Mouse (Mus musculus) c-Kit-positive CD71-positive TER-119-negative erythroid progenitor cells, embryonic 14.5 days (primary cell): Measurements from ENCODE around the gene Vmn2r26.
"Not testable (repeated sequence)": the region's sequence is repeated elsewhere in the genome, so short reads cannot be mapped to it uniquely, and the experiment has no call there.

Experiments
- DNase-seq: peaks from one replicate; pipeline ENCODE4 v3.0.0-alpha.2; 2013; ENCODE audit warnings: low read depth

The Vmn2r26 gene

GRCm38 (mm10) chr6:124024268-124024667, at the start of gene Vmn2r26:
Vmn2r26 (plus strand) TSS chr6:124024568.
- DNase-seq: not testable (repeated sequence)

- DNase-seq: no peak
Observed at GRCm38 (mm10) chr6:124020841-124021240, 3.5 kb upstream of the Vmn2r26 start.

- DNase-seq: no peak
Observed at GRCm38 (mm10) chr6:124048388-124048787, 24.0 kb downstream of the Vmn2r26 start.

GRCm38 (mm10) chr6:124053611-124054010, 29.2 kb downstream of the Vmn2r26 start:
- not testable (repeated sequence) for DNase-seq

GRCm38 (mm10) chr6:124102334-124102733, 78.0 kb downstream of the Vmn2r26 start:
- no peak for DNase-seq
